Mouse (Mus musculus): ENCODE measurements around the gene Prkcd.

Prkcd gene

DNA sequence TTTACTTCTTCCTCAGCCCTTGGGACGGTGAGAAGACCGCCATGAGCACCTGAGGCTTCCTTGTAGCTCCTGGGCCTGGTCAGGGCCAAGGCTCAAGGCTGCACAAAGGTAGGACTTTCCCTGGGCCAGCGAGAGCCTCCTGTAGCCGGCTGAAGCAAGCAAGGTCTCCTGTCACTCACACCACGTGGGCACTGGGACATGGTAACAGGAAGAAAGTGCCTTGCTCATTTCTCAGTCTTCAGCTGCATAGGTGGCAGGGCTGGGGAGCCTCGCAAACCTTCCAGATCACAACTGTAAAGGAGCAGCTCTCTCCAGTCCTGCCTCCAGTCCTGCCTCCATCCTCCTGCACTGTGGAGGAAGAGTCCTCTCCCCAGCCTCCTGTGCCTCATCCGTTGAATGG lies 50.2 kb downstream of the Prkcd start:
- no peak for DNase-seq (ENCODE audit: low read depth, low spot score)

DNA sequence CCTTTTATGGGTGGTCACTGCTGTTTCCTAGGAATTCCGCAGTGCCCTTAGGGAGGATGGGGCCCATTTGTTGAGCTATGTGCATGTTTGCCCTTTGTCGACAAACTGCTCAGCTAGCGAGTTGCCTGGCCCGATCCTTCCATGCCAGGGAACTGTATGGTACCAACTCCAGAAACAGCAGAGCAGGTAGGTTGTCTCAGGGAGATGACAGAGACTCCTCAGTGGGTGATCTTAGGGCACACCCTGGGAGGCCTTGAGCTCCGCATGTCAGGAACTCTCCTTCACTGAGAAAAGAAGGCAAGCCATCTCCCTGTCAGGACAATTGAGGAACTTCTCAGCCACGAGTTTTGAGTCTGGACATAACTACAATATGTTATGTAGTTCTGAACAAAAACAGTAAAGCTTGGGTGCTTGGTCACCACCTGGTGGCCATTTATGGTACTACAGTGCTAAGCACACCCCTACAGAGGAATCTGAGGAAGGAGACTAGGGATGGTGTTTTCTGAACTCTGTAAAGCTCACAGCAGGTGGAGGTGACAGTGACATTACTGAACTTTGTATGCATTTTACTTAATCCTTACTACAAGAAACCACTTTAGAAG lies 51.9 kb downstream of the Prkcd start:
- peak; percentile 86 for DNase-seq (ENCODE audit: low read depth, low spot score)

DNA sequence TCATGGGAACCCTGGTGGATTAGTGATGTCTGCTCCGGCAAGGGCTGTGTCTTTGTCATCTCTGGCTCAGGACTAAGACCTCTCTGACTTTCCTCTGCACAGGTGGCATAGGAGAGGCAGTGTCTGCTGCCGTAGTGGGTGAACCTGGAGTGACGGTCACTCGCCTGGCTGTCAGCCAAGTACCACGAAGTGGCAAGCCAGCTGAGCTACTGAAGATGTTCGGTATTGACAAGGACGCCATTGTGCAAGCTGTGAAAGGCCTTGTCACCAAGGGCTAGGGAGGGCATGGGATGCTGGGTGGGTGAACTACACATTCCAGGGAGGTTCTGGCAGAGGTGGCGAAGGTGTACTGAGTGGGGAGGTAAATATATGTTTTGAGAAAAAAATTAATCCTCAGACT lies 52.8 kb downstream of the Prkcd start:
- no peak for DNase-seq (ENCODE audit: low read depth, low spot score)

DNA sequence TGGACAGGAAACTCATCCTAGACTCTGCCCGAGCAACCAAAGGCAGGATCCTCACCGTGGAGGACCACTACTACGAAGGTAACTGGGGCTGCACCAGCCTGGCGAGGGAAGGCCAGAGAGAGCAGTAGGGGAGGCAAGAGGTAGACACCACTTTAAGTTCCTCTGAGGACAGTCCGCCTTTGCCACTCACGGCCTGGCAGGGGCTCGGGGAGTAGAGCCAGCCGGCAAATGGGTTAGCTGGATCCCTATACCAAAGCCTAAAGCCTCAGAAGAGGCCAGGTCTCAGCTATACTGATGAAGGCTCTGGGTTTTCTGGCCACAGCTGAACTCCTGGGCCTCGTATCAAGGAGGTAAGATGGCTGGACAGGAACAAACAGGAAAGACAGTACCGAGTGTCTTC lies 53.8 kb downstream of the Prkcd start:
- DNase-seq (ENCODE audit: low read depth, low spot score), result no peak

- no peak for DNase-seq (ENCODE audit: low read depth, low spot score)
Observed at GRCm38 (mm10) chr14:30570303-30570702, 55.7 kb downstream of the Prkcd start.

DNA sequence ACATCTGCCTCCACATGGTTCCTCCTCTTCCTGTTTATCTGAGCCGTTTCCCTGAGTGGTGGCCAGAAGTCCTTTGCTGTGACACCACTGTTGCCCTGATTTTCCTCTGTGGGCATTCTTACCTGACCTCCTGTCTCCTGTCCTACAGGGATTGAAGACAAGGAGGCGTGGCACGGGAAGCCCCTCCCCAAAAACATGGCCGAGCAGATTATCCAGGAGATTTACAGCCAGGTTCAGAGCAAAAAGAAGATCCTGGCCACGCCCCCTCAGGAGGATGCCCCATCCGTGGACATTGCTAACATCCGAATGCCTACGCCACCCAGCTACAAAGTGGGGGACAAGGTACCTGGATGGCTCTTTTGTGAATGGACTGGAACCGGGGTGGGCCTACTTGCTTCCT lies 58.0 kb downstream of the Prkcd start:
- DNase-seq (ENCODE audit: low read depth, low spot score), result peak; percentile 63

DNA sequence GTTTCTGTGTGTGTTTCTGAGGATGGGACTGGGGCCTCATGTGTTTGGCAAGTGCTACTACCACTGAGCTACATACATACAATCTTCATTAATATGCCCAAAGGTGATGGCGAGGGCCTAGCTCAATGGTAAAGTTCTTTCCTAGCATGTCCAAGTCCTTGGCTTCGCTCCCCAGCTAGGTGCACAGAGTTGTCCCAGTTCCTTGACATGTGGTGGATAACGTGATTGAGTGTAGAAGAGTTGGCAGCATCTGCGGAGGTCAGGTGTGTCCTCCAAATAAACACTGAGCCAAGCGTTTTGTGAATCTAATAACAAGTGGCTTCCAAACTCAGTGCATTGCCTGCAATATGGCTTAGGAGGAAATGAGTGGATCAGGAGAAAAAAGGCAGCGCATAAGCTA lies 59.7 kb downstream of the Prkcd start:
- DNase-seq (ENCODE audit: low read depth, low spot score), result no peak

- DNase-seq (ENCODE audit: low read depth, low spot score), result peak; percentile 78
Observed at GRCm38 (mm10) chr14:30564451-30564850, 61.6 kb downstream of the Prkcd start.

DNA sequence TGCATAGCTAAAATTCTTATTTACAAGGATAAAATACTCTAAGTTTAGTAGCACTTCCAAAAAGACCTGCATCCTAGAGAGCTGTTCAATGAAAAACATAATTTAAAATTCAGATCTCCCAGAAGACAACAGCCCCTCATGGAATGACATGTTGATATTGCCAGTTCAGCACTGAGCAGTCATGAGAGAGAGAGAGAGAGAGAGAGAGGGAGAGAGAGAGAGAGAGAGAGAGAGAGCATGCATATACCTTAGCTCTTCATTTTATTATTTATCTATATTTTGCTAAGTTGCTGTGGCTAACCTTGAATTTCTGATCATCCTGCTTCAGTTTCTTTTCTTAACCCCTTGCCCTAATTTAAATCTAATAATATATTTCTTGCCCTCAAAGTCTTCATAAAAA lies 63.7 kb downstream of the Prkcd start:
- no peak for DNase-seq (ENCODE audit: low read depth, low spot score)

GRCm38 (mm10) chr14:30561470-30562187 lies 64.4 kb downstream of the Prkcd start:
- no peak for DNase-seq (ENCODE audit: low read depth, low spot score)

DNA sequence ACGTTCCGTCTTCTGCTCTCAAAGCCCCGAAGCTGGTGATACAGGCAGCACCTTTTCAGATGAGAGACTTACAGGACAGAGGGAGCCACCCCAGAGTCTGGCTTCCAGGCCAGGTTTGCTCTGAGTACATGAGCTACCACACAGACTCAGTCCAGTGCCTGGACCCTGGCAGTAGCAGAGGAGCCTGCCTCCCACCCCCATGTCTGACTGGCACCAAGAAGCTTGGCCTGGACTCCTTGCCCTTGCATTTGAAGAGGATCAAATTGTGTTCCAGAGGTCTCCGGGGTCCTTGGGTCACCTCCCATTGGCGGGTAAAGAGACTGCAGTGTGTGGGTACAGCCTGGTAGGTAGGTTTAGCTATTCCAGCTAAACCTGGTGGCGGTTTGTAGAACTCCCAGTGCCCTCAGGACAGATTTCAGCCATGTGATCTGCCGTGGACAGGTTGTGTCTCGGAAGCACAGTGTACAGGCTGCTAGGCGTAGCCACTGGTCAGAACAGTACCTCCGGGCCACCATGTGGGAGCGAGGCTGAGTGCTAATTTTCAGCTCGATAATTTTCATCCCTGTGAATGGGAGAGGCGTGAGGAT lies 65.1 kb downstream of the Prkcd start:
- DNase-seq (ENCODE audit: low read depth, low spot score), result peak; percentile 44

- DNase-seq (ENCODE audit: low read depth, low spot score), result peak; percentile 78
Observed at GRCm38 (mm10) chr14:30559321-30559850, 66.6 kb downstream of the Prkcd start.

DNA sequence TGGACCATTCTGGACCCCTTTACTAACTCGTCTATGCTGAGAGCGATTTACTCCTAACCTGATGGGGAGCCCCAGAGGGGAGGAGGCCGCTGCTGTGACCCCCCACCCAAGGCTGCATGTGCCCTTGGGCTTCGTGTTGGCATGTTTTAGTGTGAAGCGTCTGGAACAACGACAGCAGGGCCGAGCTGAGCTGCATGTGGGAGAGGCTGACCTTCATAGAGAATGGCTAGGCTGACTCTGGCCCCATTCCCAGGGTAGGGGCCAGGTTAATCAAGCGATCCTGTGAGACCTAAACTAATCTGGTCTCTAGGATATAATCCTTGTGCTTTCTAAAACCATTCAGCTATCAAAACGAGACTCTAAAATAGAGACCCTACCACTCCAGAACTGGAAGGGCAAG lies 68.3 kb downstream of the Prkcd start:
- DNase-seq (ENCODE audit: low read depth, low spot score), result no peak

- no peak for DNase-seq (ENCODE audit: low read depth, low spot score)
Observed at GRCm38 (mm10) chr14:30556651-30557050, 69.4 kb downstream of the Prkcd start.

GRCm38 (mm10) chr14:30553185-30553584 lies 72.8 kb downstream of the Prkcd start:
- no peak for DNase-seq (ENCODE audit: low read depth, low spot score)

DNA sequence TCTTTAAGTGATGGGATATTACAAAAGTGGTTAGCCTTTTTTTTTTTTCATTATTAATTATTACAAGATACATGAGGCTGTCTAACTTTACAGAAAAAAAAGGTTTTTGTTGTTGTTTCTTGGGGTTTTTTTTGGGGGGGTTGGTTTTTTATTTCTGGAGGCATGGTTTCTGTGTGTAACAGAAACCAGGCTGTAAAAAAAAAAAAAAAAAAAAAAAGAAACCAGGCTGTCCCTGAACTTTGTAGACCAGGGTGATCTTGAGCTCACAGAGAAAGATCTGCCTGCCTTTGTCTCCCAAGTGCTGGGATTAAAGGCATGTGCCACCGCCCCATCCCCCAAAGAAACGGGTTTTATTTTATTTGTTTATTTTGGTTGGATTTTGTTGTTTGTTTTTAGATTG lies 74.0 kb downstream of the Prkcd start:
- DNase-seq (ENCODE audit: low read depth, low spot score), result no peak

- DNase-seq (ENCODE audit: low read depth, low spot score), result no peak
Observed at GRCm38 (mm10) chr14:30551509-30551908, 74.5 kb downstream of the Prkcd start.

- no peak for DNase-seq (ENCODE audit: low read depth, low spot score)
Observed at GRCm38 (mm10) chr14:30550232-30551070, 75.6 kb downstream of the Prkcd start.

DNA sequence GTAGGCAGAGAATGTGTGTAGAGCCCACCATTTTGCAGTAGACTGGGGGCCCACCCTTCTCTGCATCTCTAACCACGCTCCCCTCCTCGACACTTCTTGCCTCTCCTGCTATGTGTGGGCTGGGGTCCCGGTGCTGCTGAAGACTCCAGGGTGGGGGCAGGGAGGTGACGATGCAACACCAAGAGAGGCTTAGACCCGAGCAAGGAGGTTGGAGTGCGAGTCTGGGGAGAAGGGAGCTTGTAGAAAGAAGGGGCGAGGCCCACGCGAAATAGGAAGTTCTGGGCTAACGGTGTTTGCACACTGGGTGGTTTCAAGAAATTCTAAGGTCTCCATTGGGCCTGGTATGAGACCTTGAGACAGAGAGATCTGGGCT lies 76.2 kb downstream of the Prkcd start:
- no peak for DNase-seq (ENCODE audit: low read depth, low spot score)

DNA sequence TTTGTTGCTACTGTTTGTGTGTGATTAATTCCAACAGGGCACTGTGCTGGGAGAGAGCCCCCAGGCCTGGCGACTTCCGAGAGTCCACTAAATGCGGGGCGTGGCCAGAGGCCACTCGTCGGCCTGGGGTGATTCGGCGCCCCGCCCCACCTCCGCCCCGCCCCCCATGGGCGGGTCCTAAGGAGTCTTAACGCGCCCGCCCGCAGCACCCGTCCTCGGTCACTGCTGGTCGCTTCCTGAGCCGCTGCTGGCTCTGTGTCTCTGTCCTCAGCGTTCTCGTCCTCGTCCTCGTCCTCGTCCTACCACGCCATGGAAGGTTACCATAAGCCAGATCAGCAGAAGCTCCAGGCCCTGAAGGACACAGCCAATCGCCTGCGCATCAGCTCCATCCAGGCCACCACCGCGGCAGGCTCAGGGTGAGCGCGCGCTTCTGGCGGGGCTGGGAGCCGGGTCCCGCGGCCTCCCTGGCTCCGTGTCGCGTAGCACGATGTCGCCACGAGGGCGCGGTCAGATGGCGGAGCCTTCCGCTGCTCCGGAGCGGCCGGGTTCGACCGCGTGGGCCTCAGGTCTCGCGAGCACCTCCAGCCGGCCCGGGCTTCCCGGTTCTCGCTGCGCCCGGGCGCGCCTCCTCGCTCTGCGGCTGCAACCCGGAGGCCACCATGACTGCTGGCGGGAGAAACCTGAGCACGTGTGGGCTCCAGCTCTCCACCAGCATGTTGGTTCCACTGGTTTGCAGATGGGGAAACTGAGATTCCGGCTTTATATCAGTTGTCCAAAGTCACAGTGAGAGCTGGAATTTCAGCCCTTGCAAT lies 76.8 kb downstream of the Prkcd start:
- DNase-seq (ENCODE audit: low read depth, low spot score), result peak; percentile 95

GRCm38 (mm10) chr14:30548131-30548720 lies 77.8 kb downstream of the Prkcd start, which contains the start of gene Tkt:
Tkt (plus strand) TSS chr14:30548359.
- DNase-seq (ENCODE audit: low read depth, low spot score), result no peak

Measured in ZHBTc4 (cell line).